Mouse (Mus musculus) bone marrow macrophage, adult 2 months (primary cell): Measurements from ENCODE around the gene Il1rapl1.

Experiments used
- CTCF ChIP-seq: IDR thresholded peaks from 2 replicates; pipeline ENCODE4 v1.5.1; 2012; ENCODE audit warnings: low read depth, mild to moderate bottlenecking, low read length, moderate library complexity
- POLR2A ChIP-seq: IDR thresholded peaks from 2 replicates; pipeline ENCODE4 v1.6.1; 2012; ENCODE audit warnings: mild to moderate bottlenecking, low read depth, low read length, borderline replicate concordance

GRCm38 (mm10) chrX:87600914-87601313, 514.5 kb downstream of the Il1rapl1 start:
- TF ChIP-seq CTCF (no peak), POLR2A (no peak)
